Mouse (Mus musculus): ENCODE results near the gene Cnot6l. TPM values are rescaled to one million over a fixed set of nuclear protein-coding genes. Genes with fewer than 3 reads are reported as not detected.

Cnot6l gene
- polyA plus RNA-seq, 1 experiment = 54.2 TPM

DNA sequence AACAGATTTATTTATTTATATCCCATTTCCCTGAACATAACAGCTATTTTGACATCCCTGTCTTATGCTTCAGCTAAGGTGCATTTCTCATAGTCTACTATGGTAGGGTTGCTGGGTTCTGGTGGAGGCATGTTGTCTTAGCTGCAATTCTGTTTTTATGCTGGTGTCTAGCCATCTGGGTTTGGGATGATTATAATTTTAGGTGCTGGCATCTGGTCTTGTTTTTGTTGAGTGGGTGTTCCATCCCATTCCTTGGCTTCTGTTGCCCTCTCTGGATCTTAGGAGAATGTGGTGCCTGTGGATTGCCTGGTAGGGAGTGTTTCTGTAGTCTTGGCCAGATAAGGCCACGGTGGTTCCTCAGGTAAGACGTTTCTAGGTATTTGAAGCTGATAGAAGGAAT, 134.2 kb downstream of the Cnot6l start:
- no peak for TF ChIP-seq CTCF (IDR thresholded peaks at IDR 0.05; ENCODE audit: low read depth, low read length)
- no peak for TF ChIP-seq POLR2A (IDR thresholded peaks at IDR 0.05; ENCODE audit: borderline replicate concordance, low read depth, low read length)
- H3K27ac ChIP-seq (ENCODE audit: insufficient read depth, low read depth, low read length) = no peak overlapping the region

More for the DNA sequence above, 134.2 kb downstream of the Cnot6l start:
- Histone ChIP-seq H3K4me1 (ENCODE audit: control insufficient read depth, insufficient read depth, low read length) (no peaks in the 10 kb centered on the region), H3K4me3 (ENCODE audit: insufficient read depth, low read length) (no peak overlapping the region)

Other genes starting within 250 kb of the Cnot6l start
- gene Cxcl13, start 207.2 kb downstream of the Cnot6l start, polyA plus RNA-seq (2012; ENCODE audit: insufficient read depth, insufficient read length, missing spikeins) = not detected in 2 replicates
- gene Mrpl1, start 45.3 kb upstream of the Cnot6l start, polyA plus RNA-seq (2012; ENCODE audit: insufficient read depth, insufficient read length, missing spikeins) = 13.0 and 15.8 TPM in 2 replicates
- not detected in 2 replicates for gene Fras1, start 209.8 kb upstream of the Cnot6l start, polyA plus RNA-seq (2012; ENCODE audit: insufficient read depth, insufficient read length, missing spikeins)